Mouse (Mus musculus) frontal cortex, postnatal 36 days (tissue): ENCODE results near the gene Hjurp.

Experiments
- DNase-seq, 2 experiments: peaks; one replicate each; pipeline ENCODE4 v3.0.0; 2022; ENCODE audit warnings: low spot score in 2 of 2

Gene Hjurp

GRCm38 (mm10) chr1:88261706-88262105, 15.7 kb downstream of the Hjurp start:
- DNase-seq = no peak

- no peak for DNase-seq
Measured at GRCm38 (mm10) chr1:88260604-88261377, 16.6 kb downstream of the Hjurp start.

- DNase-seq = no peak
Measured at GRCm38 (mm10) chr1:88260114-88260513, 17.3 kb downstream of the Hjurp start.

GRCm38 (mm10) chr1:88259643-88260024, 17.8 kb downstream of the Hjurp start:
- no peak for DNase-seq

- DNase-seq = no peak
Measured at GRCm38 (mm10) chr1:88258881-88259642, 18.4 kb downstream of the Hjurp start.

- no peak for DNase-seq
Measured at GRCm38 (mm10) chr1:88258361-88258760, 19.1 kb downstream of the Hjurp start.

GRCm38 (mm10) chr1:88257681-88258080, 19.8 kb downstream of the Hjurp start:
- no peak for DNase-seq

GRCm38 (mm10) chr1:88256886-88257663, 20.4 kb downstream of the Hjurp start:
- no peak for DNase-seq

GRCm38 (mm10) chr1:88255989-88256754, 21.3 kb downstream of the Hjurp start:
- no peak for DNase-seq

GRCm38 (mm10) chr1:88255466-88255857, 22.0 kb downstream of the Hjurp start:
- DNase-seq = no peak

- no peak for DNase-seq
Measured at GRCm38 (mm10) chr1:88254793-88255465, 22.5 kb downstream of the Hjurp start.

GRCm38 (mm10) chr1:88253540-88253939, 23.9 kb downstream of the Hjurp start:
- no peak for DNase-seq

- DNase-seq = no peak
Measured at GRCm38 (mm10) chr1:88253106-88253505, 24.3 kb downstream of the Hjurp start.

GRCm38 (mm10) chr1:88250023-88250422, 27.4 kb downstream of the Hjurp start:
- DNase-seq = no peak

GRCm38 (mm10) chr1:88249596-88249995, 27.8 kb downstream of the Hjurp start:
- no peak for DNase-seq

GRCm38 (mm10) chr1:88248658-88249057, 28.8 kb downstream of the Hjurp start:
- DNase-seq = no peak

- no peak for DNase-seq
Measured at GRCm38 (mm10) chr1:88247660-88248059, 29.8 kb downstream of the Hjurp start.

GRCm38 (mm10) chr1:88246386-88246785, 31.0 kb downstream of the Hjurp start:
- DNase-seq = no peak

GRCm38 (mm10) chr1:88245881-88246280, 31.6 kb downstream of the Hjurp start:
- DNase-seq = no peak

GRCm38 (mm10) chr1:88243861-88244260, 33.6 kb downstream of the Hjurp start:
- no peak for DNase-seq

GRCm38 (mm10) chr1:88240579-88240978, 36.9 kb downstream of the Hjurp start:
- no peak for DNase-seq
